Mouse (Mus musculus) ovary, postnatal 10 days (tissue): ENCODE results near the gene Zfp455.
"Not testable (repeated sequence)": the region's sequence is repeated elsewhere in the genome, so short reads cannot be mapped to it uniquely, and the experiment has no call there.

Experiments
- DNase-seq: peaks from one replicate; pipeline ENCODE4 v3.0.0; 2022; ENCODE audit warnings: low spot score

Zfp455 gene

DNA sequence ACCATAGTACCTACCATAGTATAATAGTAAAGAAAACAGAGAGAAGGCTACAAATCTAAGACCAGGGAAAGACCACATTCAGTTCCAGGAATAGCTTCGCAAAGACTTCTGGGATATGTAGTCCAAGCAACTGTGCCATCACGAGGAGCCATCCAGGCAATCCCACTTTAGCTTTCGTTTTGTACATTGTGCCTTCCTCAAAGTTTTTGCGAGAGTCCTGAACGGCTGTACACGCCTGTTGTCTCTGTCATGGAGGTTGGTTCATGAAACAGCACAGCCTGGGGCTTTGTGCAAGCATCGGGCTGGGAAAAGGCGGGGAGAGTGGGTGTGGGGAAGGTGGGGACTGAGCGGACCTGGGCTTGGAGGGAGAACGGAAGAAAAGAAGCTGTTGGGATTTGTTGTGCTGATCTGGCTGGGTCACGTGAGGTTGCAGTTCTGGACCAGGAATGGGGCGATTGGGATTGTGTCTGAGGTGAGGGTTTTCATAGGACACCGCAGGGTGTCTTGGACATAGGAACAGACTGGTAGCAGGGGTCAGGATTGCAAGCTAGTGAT is at the start of gene Zfp455:
Gene Zfp455, plus strand, starts transcription at position 167 of the 555 bp plus-strand sequence.
- peak; percentile 35 for DNase-seq

DNA sequence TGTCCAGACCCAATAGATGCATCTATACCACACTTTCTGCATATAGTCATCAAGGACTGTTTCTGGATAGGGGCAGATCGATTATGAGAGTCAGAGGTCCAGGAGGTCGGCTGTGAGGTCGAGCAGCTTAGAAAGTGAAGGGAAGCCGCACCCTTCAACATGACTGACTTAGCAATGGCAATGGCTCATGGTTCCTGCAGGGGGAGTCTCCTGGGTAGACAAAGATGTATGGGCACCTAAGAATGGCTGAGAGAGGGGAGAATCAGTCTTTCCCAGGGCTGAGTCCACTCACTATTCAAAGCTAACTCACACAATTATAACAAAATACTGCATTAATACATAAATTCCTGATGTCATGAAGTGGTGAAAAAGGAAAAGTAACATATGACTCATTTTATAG is 28.2 kb upstream of the Zfp455 start:
- DNase-seq = not testable (repeated sequence)

DNA sequence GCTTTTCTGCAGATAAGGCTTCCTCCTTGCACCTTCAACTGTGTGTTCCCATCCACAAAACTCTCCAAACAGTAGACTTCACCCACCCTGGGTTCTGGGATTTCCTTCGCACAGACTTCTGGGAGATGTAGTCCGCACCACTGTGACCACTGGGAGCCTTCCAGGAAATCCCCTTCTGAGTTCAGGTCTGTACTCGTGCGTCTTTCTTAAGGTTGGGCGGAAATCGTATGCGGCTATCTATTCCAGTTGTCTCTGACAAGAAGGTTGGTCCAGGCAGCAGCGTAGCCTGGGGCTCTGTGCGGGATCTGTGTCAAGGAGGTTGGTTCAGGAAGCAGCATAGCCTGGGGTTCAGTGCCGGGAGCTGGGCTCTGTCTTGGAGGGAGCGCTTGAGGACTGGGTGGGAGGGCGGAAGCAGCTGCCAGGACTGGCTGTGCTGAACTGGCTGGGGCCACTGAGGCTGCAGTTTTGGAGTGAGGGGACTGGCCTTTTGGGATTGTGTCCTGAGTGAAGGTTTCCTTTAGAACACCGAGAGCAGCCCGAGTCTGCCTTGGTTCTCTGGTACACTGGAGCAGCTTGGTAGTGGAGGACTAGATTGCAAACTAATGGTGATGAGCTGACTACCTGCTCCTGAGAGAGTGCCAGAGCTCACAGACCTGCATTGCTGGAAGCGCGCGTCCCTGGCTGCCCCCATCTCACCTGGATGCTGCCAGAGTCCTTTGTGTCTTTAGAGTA is 21.1 kb upstream of the Zfp455 start, which contains the start of gene Rsl1:
Gene Rsl1, plus strand, starts transcription at position 192 of the 732 bp plus-strand sequence.
- peak; percentile 49 for DNase-seq

DNA sequence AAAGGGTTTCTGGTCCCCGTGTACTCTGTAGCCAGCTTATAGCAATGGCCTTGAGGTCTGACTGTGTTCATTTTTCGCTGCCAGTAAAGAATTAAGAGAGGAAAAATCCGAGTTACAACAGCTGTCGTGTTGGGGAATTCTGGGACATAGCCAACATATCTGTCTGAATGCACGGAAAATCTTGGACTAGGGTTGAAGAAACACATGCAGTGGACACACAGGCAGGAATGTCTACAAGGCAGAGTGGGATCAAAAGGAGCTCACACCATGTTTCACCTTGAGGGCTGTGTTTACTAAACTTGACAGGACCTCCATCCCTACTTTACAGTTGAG is 20.6 kb upstream of the Zfp455 start:
- no peak for DNase-seq

DNA sequence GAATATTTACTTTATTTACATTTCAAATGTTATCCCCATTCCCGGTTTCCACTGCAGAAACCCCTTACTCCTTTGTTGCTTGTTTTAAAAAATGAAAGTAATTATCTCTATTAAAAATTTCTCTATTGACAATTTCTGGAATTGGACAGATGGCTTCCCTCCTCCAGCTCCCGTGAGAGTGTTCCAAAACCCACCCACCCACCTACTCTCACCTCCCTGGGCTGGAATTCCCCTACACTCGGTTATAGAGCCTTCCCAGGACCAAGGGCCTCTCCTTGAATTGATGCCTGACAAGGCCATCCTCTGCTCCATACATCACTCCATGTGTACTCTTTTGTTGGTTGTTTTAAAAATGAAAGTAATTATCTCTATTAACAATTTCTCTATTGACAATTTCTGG is 7.3 kb downstream of the Zfp455 start:
- DNase-seq = no peak

DNA sequence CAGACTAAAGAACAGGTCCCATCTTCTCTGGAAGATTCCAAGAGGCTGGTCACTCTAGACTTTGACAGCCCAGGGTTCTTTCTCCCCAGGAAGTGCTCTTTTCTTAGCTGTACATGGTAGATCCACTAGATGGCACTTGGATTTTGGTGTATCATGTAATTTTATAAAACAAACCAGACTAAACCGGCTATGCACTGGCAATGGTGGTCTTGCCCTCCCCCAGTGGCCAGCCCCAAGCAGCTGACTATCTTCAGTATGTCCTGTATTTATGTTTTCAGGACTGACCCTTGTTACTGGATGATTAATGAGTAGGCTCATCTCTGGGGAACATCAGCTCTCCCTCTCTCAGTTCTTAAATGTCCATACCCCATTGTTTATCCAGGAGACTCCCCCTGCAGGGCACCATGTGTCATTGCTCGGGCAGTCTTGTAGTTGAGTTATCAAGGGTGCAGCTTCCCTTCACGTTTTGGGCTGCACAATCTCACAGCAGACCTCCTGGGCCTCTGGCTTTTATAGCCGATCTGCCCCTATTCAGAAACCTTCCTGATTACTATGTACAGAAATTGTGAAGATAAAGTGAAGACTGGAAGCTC is 19.8 kb downstream of the Zfp455 start:
- no peak for DNase-seq
